Mouse (Mus musculus) embryonic facial prominence, embryonic 11.5 days (tissue): Measurements from ENCODE around the gene Fgfrl1. TPM values are rescaled to one million over a fixed set of nuclear protein-coding genes. Genes with fewer than 3 reads are reported as not detected.
A peak's percentile ranks its signal among the peaks of the same experiment; 100 is the strongest.

ENCODE experiments used
- ATAC-seq: fragments of 200-750 bp; cut with Nextera tagmentation; replicated peaks from 2 replicates; pipeline ENCODE4 v1.8.0; 2017; ENCODE audit warnings: low read depth; ENCODE audit not compliant: insufficient number of reproducible peaks, low FRiP score, low TSS enrichment
- DNase-seq: peaks from one replicate; pipeline ENCODE4 v3.0.0-alpha.2; 2015; ENCODE audit warnings: low spot score
- H3K27ac ChIP-seq: fragments of 300-500 bp; sonication (generic); replicated peaks from 2 replicates; pipeline ENCODE4 v1.5.1; 2014; ENCODE audit warnings: mild to moderate bottlenecking, low read depth, low read length, control low read depth
- H3K27me3 ChIP-seq: fragments of 300-500 bp; sonication (generic); 2 replicates; pipeline ENCODE4 v1.6.1; 2014; ENCODE audit warnings: mild to moderate bottlenecking, low read length, moderate library complexity, mixed read lengths; ENCODE audit not compliant: control insufficient read depth, insufficient read depth
- H3K36me3 ChIP-seq: fragments of 300-500 bp; sonication (generic); replicated peaks from 2 replicates; pipeline ENCODE4 v1.6.1; 2014; ENCODE audit warnings: low read depth, mild to moderate bottlenecking, low read length, moderate library complexity, mixed read lengths; ENCODE audit not compliant: control insufficient read depth, insufficient read depth
- H3K4me1 ChIP-seq: fragments of 300-500 bp; sonication (generic); 2 replicates; pipeline ENCODE4 v1.6.1; 2014; ENCODE audit warnings: low read length, mixed read lengths; ENCODE audit not compliant: control insufficient read depth, insufficient read depth
- H3K4me2 ChIP-seq: fragments of 300-500 bp; sonication (generic); 2 replicates; pipeline ENCODE4 v1.6.1; 2014; ENCODE audit warnings: low read depth, mild to moderate bottlenecking, control low read depth, low read length, moderate library complexity
- H3K4me3 ChIP-seq: fragments of 300-500 bp; sonication (generic); 2 replicates; pipeline ENCODE4 v1.5.1; 2014; ENCODE audit warnings: low read depth, low read length, control low read depth
- H3K9ac ChIP-seq: fragments of 300-500 bp; sonication (generic); replicated peaks from 2 replicates; pipeline ENCODE4 v1.6.1; 2014; ENCODE audit warnings: mild to moderate bottlenecking, control low read depth, low read length
- H3K9me3 ChIP-seq: fragments of 300-500 bp; sonication (generic); replicated peaks from 2 replicates; pipeline ENCODE4 v1.6.1; 2016; ENCODE audit warnings: mild to moderate bottlenecking, low read length, inconsistent platforms, mixed read lengths; ENCODE audit not compliant: control insufficient read depth
- WGBS: fragments of 180-500 bp; shearing (Covaris S2); extraction: QIAGEN DNeasy Blood & Tissue Kit; methylation state at CpG from one replicate; pipeline ENCODE4 v1.1.7; 2014; 5-methylcytosine and 5-hydroxymethylcytosine counted together
- polyA plus RNA-seq: library from polyadenylated mRNA; unstranded; fragments of >200 nt; fragmentation: Nextera tagmentation; extraction: Ambion mirVana; gene quantifications from 2 replicates; pipeline ENCODE4 v1.2.1, GENCODE M21; 2014

Gene Fgfrl1
- polyA plus RNA-seq, 1 experiment from 2014 or later, result 21.4 TPM

DNA sequence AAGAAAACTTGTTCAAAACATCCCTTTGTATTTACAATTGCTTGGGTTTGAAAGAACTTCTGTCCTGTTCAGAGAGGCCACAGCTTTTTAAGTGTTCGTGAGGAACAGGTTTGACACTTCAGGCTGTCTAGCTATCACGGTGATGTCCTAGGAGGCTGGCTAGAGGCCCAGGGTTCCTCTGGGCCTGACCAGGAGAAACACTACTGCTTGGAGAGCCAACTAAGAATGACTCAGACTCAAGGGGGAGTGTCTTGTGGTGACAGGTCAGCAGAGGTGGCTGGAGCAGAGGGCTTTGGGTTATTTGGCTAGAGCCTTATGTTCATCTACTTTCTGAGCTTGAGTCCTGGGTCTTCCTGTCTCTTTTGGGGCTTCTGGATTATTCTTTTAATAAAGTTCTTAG lies 31.8 kb downstream of the Fgfrl1 start:
- no peaks in the 10 kb centered on the region for H3K27me3 ChIP-seq
- H3K9me3 ChIP-seq, result no peaks in the 10 kb centered on the region
- H3K36me3 ChIP-seq, result no peaks in the 10 kb centered on the region
- no peak overlapping the region for H3K4me2 ChIP-seq
- H3K4me1 ChIP-seq, result no peaks in the 10 kb centered on the region
- ATAC-seq (no peak), DNase-seq (no peak)
- H3K27ac ChIP-seq, result no peak overlapping the region
- WGBS, result 48% methylated on average over 2 of the region's 2 CpGs
- H3K9ac ChIP-seq, result no peak overlapping the region
- H3K4me3 ChIP-seq, result no peak overlapping the region

- peak; percentile 73; the same call in 1 of the 2 replicates for ATAC-seq
- Histone ChIP-seq H3K4me3 (no peak overlapping the region), H3K27ac (no peak overlapping the region), H3K9me3 (no peaks in the 10 kb centered on the region), H3K4me1 (no peaks in the 10 kb centered on the region), H3K27me3 (no peaks in the 10 kb centered on the region), H3K36me3 (no peaks in the 10 kb centered on the region), H3K4me2 (no peak overlapping the region), H3K9ac (no peak overlapping the region)
- peak; percentile 80 for DNase-seq
- WGBS, result 23% methylated on average over 5 of the region's 5 CpGs
Measured at GRCm38 (mm10) chr5:108726557-108727248, 34.5 kb downstream of the Fgfrl1 start.

DNA sequence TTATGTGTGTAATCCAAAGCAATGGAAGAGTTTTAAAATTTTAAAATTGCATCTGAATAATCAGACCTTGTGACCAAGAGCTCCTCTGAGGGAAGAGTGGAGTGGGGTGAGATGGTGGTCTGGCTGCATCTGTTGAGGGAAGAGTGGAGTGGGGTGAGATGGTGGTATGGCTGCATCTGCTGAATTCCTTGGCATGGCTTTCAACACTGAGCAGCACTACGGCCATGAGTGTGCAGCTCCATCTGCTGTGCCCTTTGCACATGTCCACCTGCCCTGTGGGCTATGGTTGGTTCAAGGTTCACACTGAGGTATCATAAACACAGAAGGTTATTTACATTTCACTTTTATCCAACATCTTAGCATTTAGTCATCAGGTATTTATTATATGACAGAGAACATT lies 35.2 kb downstream of the Fgfrl1 start:
- WGBS, result 92% methylated on average over 1 of the region's 1 CpGs
- Histone ChIP-seq H3K9ac (no peak overlapping the region), H3K36me3 (no peaks in the 10 kb centered on the region), H3K9me3 (no peaks in the 10 kb centered on the region), H3K4me2 (no peak overlapping the region), H3K27ac (no peak overlapping the region), H3K4me1 (no peaks in the 10 kb centered on the region), H3K27me3 (no peaks in the 10 kb centered on the region), H3K4me3 (no peak overlapping the region)
- ATAC-seq (no peak; the same call in 1 of the 2 replicates), DNase-seq (no peak)

- H3K4me1 ChIP-seq, result no peaks in the 10 kb centered on the region
- no peak overlapping the region for H3K27ac ChIP-seq
- no peaks in the 10 kb centered on the region for H3K9me3 ChIP-seq
- ATAC-seq (no peak), DNase-seq (no peak)
- H3K27me3 ChIP-seq, result no peaks in the 10 kb centered on the region
- no peak overlapping the region for H3K4me2 ChIP-seq
- H3K4me3 ChIP-seq, result no peak overlapping the region
- WGBS, result 83% methylated on average over 2 of the region's 2 CpGs
- H3K36me3 ChIP-seq, result no peaks in the 10 kb centered on the region
- H3K9ac ChIP-seq, result no peak overlapping the region
Measured at GRCm38 (mm10) chr5:108741844-108742243, 49.7 kb downstream of the Fgfrl1 start.

- no peak for ATAC-seq
Measured at GRCm38 (mm10) chr5:108742596-108742995, 50.4 kb downstream of the Fgfrl1 start.

GRCm38 (mm10) chr5:108743856-108744255 lies 51.7 kb downstream of the Fgfrl1 start:
- H3K36me3 ChIP-seq, result no peaks in the 10 kb centered on the region
- H3K27ac ChIP-seq, result no peak overlapping the region
- DNase-seq (no peak), ATAC-seq (no peak)
- 67% methylated on average over 2 of the region's 2 CpGs for WGBS
- H3K4me3 ChIP-seq, result no peak overlapping the region
- H3K4me1 ChIP-seq, result no peaks in the 10 kb centered on the region
- no peaks in the 10 kb centered on the region for H3K9me3 ChIP-seq
- H3K9ac ChIP-seq, result no peak overlapping the region
- no peak overlapping the region for H3K4me2 ChIP-seq
- H3K27me3 ChIP-seq, result no peaks in the 10 kb centered on the region

More at GRCm38 (mm10) chr5:108742596-108742995, 50.4 kb downstream of the Fgfrl1 start:
- Histone ChIP-seq H3K4me2 (no peak overlapping the region), H3K9ac (no peak overlapping the region), H3K27me3 (no peaks in the 10 kb centered on the region), H3K9me3 (no peaks in the 10 kb centered on the region), H3K4me1 (no peaks in the 10 kb centered on the region), H3K27ac (no peak overlapping the region), H3K36me3 (no peaks in the 10 kb centered on the region), H3K4me3 (no peak overlapping the region)
- WGBS, result 76% methylated on average over 2 of the region's 2 CpGs
- no peak for DNase-seq

DNA sequence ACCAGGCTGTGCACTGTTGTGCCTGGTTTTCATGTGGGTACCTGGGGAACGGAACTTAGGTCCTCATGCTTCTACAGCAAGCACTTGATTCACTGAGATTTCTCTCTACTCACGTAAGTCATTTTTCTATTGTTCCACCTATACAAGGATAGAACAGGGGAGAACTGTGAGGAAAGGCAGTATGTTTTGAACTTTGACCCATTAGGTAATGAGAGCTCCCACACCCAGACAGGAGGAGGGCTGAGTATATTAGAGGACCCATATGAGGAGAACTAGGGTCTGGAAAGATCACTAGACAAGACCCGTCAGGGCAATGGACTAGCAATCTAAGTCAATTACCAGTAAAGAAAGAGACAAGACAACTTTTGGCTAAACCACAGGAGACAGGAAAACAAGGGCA lies 52.4 kb downstream of the Fgfrl1 start:
- Histone ChIP-seq H3K9me3 (no peaks in the 10 kb centered on the region), H3K36me3 (no peaks in the 10 kb centered on the region), H3K4me3 (no peak overlapping the region), H3K4me2 (no peak overlapping the region), H3K27ac (no peak overlapping the region), H3K9ac (no peak overlapping the region), H3K27me3 (no peaks in the 10 kb centered on the region), H3K4me1 (no peaks in the 10 kb centered on the region)
- WGBS, result 83% methylated on average over 3 of the region's 3 CpGs
- ATAC-seq (no peak), DNase-seq (no peak)

- H3K4me1 ChIP-seq, result no peaks in the 10 kb centered on the region
- H3K9ac ChIP-seq, result no peak overlapping the region
- no peak overlapping the region for H3K4me2 ChIP-seq
- no peaks in the 10 kb centered on the region for H3K36me3 ChIP-seq
- no peak for ATAC-seq
- no peak overlapping the region for H3K27ac ChIP-seq
- H3K9me3 ChIP-seq, result no peaks in the 10 kb centered on the region
- WGBS, result 75% methylated on average over 5 of the region's 5 CpGs
- H3K4me3 ChIP-seq, result no peak overlapping the region
- no peaks in the 10 kb centered on the region for H3K27me3 ChIP-seq
- DNase-seq, result no peak
Measured at GRCm38 (mm10) chr5:108750328-108751210, 58.4 kb downstream of the Fgfrl1 start.
